Mouse (Mus musculus) testis, adult 2 months (tissue): Measurements from ENCODE around the gene Tcap.

Source experiments
- CTCF ChIP-seq: fragments of 200-500 bp; IDR thresholded peaks from 2 replicates; pipeline ENCODE4 v1.5.1; 2012; ENCODE audit warnings: low read depth, mild to moderate bottlenecking, inconsistent platforms, low read length, moderate library complexity; ENCODE audit not compliant: control insufficient read depth, insufficient read depth, insufficient replicate concordance
- POLR2A ChIP-seq: fragments of 200-500 bp; IDR thresholded peaks from 2 replicates; pipeline ENCODE4 v1.6.1; 2012; ENCODE audit warnings: low read depth, mild to moderate bottlenecking, inconsistent platforms, low read length, moderate library complexity; ENCODE audit not compliant: control insufficient read depth

DNA sequence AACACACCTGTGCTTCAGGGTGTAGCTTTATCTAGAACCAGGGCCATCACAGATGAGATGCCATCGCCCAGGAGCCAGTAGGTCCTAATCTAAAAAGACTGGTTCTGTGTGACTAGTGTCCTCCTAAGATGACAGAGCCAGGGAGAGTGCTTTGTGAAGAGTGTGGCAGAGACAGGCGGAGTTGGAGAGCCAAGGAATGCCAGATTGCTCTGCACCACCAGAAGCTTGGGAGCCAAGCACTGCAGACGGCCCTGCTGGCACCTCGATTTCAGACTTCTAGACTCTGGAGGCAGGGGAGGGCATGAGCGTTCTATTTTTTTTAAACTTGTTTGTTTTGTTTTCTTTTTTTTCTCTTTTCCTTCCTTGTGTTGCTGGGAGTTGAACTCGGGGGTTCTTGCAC lies 14.3 kb upstream of the Tcap start:
- TF ChIP-seq POLR2A (no peak), CTCF (no peak)
